Mouse (Mus musculus) lung, postnatal 0 days (tissue): Measurements from ENCODE around the gene Hnrnpd.

Experiments used
- CTCF ChIP-seq: IDR thresholded peaks from 2 replicates; pipeline ENCODE4 v1.5.1; 2016; ENCODE audit warnings: antibody characterized with exemption, mild to moderate bottlenecking
- EP300 ChIP-seq: IDR thresholded peaks from 2 replicates; pipeline ENCODE4 v1.6.1; 2016; ENCODE audit warnings: antibody characterized with exemption, mild to moderate bottlenecking, control low read depth

DNA sequence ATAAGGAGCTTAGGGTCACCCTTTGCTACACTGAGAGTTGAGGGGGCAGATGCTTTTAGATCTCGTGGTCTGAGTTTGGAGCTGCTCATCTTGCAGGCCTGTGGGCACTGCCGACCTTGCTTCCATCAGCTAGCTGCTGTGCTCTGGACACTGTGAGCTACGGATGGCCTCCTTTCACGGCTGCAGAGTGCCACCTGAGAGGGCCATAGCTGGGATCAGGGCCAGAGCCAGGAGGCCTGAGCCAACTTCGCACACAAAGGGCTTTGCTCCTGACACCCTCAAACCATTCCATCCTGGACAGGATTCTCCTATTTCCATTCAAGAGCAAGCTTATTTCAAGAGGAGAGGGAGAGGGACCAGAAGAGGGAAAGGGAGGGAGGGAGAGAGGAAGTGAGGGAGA lies 45.7 kb upstream of the Hnrnpd start:
- TF ChIP-seq CTCF (no peak), EP300 (no peak)
